Mouse (Mus musculus) G1E (cell line): ENCODE results near the gene Dscam. TPM values are rescaled to one million over a fixed set of nuclear protein-coding genes. Genes with fewer than 3 reads are reported as not detected.

ENCODE experiments used
- ATAC-seq: 2 replicates; pipeline ENCODE4 v1.8.0; 2016; ENCODE audit warnings: mild to moderate bottlenecking; ENCODE audit not compliant: insufficient number of reproducible peaks, poor library complexity, low FRiP score, severe bottlenecking; ENCODE audit errors: extremely low read depth
- DNase-seq: peaks from one replicate; pipeline ENCODE4 v3.0.0; 2012; ENCODE audit warnings: low spot score
- H3K27me3 ChIP-seq: 2 replicates; pipeline ENCODE4 v1.6.1; 2012; ENCODE audit warnings: mild to moderate bottlenecking, low read length, inconsistent platforms; ENCODE audit not compliant: insufficient read depth
- H3K36me3 ChIP-seq: replicated peaks from 2 replicates; pipeline ENCODE3; 2012; ENCODE audit warnings: mild to moderate bottlenecking, inconsistent platforms
- H3K4me1 ChIP-seq: 2 replicates; pipeline ENCODE4 v1.6.1; 2012; ENCODE audit warnings: low read depth, low read length, inconsistent platforms, mixed read lengths; ENCODE audit not compliant: insufficient read depth
- H3K4me3 ChIP-seq: 2 replicates; pipeline ENCODE4 v1.5.1; 2012; ENCODE audit warnings: low read depth, mild to moderate bottlenecking, inconsistent platforms, low read length, moderate library complexity, mixed read lengths
- H3K9me3 ChIP-seq: replicated peaks from 2 replicates; pipeline ENCODE4 v1.6.1; 2012; ENCODE audit warnings: inconsistent platforms
- CTCF ChIP-seq: IDR thresholded peaks from 2 replicates; pipeline ENCODE4 v1.5.1; 2012; ENCODE audit warnings: low read depth, low read length, inconsistent platforms, mixed read lengths
- GATA1 ChIP-seq: IDR thresholded peaks from 2 replicates; pipeline ENCODE4 v1.6.1; 2012; ENCODE audit warnings: borderline replicate concordance, low read length, inconsistent platforms, mixed read lengths
- GATA2 ChIP-seq: IDR thresholded peaks from 2 replicates; pipeline ENCODE4 v1.6.1; 2012; ENCODE audit warnings: low read depth, low read length, inconsistent platforms, borderline replicate concordance
- POLR2AphosphoS5 ChIP-seq: IDR thresholded peaks from 2 replicates; pipeline ENCODE4 v1.6.1; 2012; ENCODE audit warnings: low read depth, low read length, inconsistent platforms; ENCODE audit not compliant: insufficient replicate concordance
- TAL1 ChIP-seq: conservative IDR thresholded peaks from 2 replicates; pipeline ENCODE4 v1.6.1; 2012; ENCODE audit warnings: low read depth, low read length, inconsistent platforms, mixed read lengths
- polyA plus RNA-seq: library from polyadenylated mRNA; stranded (reverse); fragments of >175 nt; gene quantifications from 2 replicates; pipeline ENCODE4 v1.2.3, GENCODE M21; 2012
- total RNA-seq, 2 experiments: library from RNA; stranded (forward) in 1 of 2; stranded (reverse) in 1 of 2; fragments of 200-1000 nt in 1 of 2; fragments of >200 nt in 1 of 2; fragmentation: Nextera tagmentation in 1 of 2; gene quantifications; 2 replicates each; pipeline ENCODE4 v1.2.3; 2014 to 2017

Dscam gene
- total and polyA plus RNA-seq, 3 experiments: under 0.01 TPM; not detected in 2

GRCm38 (mm10) chr16:97035271-97035670 lies 135.3 kb downstream of the Dscam start:
- no peaks in the 10 kb centered on the region for H3K9me3 ChIP-seq
- TF ChIP-seq TAL1: no peak
- no peak for TF ChIP-seq GATA1
- TF ChIP-seq CTCF: no peak
- TF ChIP-seq POLR2AphosphoS5: no peak
- no peak for TF ChIP-seq GATA2
- H3K36me3 ChIP-seq: no peaks in the 10 kb centered on the region
- no peaks in the 10 kb centered on the region for H3K4me1 ChIP-seq
- DNase-seq (no peak), ATAC-seq (no peak)
- no peaks in the 10 kb centered on the region for H3K27me3 ChIP-seq
- no peak overlapping the region for H3K4me3 ChIP-seq

GRCm38 (mm10) chr16:97033540-97034058 lies 137.0 kb downstream of the Dscam start:
- H3K9me3 ChIP-seq: no peaks in the 10 kb centered on the region
- no peaks in the 10 kb centered on the region for H3K4me1 ChIP-seq
- H3K36me3 ChIP-seq: no peaks in the 10 kb centered on the region
- ATAC-seq (no peak), DNase-seq (no peak)
- no peak for TF ChIP-seq GATA1
- TF ChIP-seq POLR2AphosphoS5: no peak
- TF ChIP-seq GATA2: no peak
- no peak for TF ChIP-seq CTCF
- no peak for TF ChIP-seq TAL1
- no peak overlapping the region for H3K4me3 ChIP-seq
- H3K27me3 ChIP-seq: no peaks in the 10 kb centered on the region

DNA sequence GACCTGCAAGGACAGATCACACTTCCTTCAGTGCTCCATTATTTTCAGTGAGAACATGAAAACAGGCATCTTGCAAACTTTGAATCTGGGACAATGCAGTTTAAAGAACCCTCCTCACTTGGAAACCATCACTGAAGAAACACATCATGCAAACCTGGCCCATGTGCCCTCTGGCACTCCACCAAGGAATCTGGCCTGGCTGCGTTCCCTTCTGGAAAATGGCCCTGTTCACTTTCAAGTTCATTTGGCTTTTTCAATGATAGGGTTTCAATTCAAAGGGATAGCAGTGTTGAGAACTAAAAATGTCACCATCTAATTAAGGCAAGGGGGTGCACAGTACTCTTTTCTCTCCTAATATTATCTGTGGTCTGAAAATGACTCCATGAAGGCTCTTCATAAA lies 142.9 kb downstream of the Dscam start:
- Histone ChIP-seq H3K27me3 (no peaks in the 10 kb centered on the region), H3K9me3 (no peaks in the 10 kb centered on the region), H3K4me1 (no peaks in the 10 kb centered on the region), H3K36me3 (no peaks in the 10 kb centered on the region), H3K4me3 (no peak overlapping the region)
- ATAC-seq (no peak), DNase-seq (no peak)
- no peak for TF ChIP-seq TAL1
- no peak for TF ChIP-seq POLR2AphosphoS5
- no peak for TF ChIP-seq CTCF
- TF ChIP-seq GATA1: no peak
- no peak for TF ChIP-seq GATA2

DNA sequence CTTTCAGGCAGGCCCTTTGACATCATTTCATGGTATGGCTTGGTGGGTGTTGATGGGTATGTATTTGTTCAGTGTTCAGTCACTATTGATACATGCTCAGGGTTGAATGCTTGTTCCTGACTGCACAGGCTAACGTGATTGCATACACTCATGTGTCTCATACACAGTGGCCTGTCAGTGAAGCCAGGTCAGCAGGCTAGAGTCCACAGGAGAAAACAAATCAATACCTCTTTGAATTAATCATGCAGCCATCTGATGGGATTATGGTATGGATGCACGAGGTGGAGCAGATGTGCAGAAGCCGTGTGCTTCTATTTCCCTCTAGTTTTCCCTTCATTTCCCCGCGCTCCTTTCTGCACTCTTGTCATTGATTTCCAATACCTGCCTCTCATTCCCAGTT lies 143.7 kb downstream of the Dscam start:
- Histone ChIP-seq H3K27me3 (no peaks in the 10 kb centered on the region), H3K4me1 (no peaks in the 10 kb centered on the region), H3K4me3 (no peak overlapping the region), H3K36me3 (no peaks in the 10 kb centered on the region), H3K9me3 (no peaks in the 10 kb centered on the region)
- ATAC-seq (no peak), DNase-seq (no peak)
- TF ChIP-seq TAL1 (no peak), POLR2AphosphoS5 (no peak), GATA2 (no peak)

DNA sequence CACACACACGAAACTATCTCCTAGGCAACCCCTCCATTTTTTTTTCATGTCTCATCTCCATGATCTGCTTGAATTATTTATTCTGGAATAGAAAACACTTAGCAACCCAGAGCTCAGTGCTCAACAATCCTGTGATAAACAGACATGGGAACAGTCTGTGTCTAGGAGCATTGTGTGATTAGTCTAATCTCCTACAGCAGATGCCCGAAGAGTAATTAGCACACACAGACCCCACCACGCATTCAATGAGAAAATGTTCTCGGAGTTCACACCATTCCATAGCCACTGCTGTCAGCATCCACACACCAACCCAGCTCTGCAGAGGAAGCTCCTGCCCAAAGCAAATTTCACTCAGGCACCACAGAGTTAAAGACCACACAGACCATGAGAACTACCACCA lies 146.1 kb downstream of the Dscam start:
- no peaks in the 10 kb centered on the region for H3K36me3 ChIP-seq
- no peak for ATAC-seq
- H3K4me3 ChIP-seq: no peak overlapping the region

DNA sequence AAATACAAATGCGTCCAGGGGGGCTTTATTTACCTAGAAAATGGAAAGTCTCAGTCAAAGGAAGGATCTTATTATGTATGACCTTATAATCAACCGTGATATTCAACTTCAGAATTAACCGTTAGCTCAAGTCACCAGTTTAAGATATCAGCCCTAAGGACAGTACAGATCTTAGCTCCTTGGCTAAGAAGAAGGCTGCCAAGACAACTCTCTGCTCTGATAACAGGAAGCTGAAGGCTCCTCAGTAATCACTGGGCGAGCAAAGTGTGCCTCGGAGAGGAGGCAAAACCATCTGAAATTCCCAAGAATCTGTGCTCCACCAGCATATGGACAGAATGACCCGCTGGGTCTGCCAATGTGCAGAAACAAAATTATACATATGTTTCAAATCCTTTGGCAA lies 149.1 kb downstream of the Dscam start:
- no peak for ATAC-seq
- Histone ChIP-seq H3K4me3 (no peak overlapping the region), H3K36me3 (no peaks in the 10 kb centered on the region), H3K27me3 (no peaks in the 10 kb centered on the region), H3K9me3 (no peaks in the 10 kb centered on the region), H3K4me1 (no peaks in the 10 kb centered on the region)
- no peak for DNase-seq
- TF ChIP-seq TAL1: no peak
- no peak for TF ChIP-seq POLR2AphosphoS5
- no peak for TF ChIP-seq GATA2
- TF ChIP-seq GATA1: no peak
- TF ChIP-seq CTCF: no peak

More for the DNA sequence above, 146.1 kb downstream of the Dscam start:
- no peaks in the 10 kb centered on the region for H3K27me3 ChIP-seq
- H3K4me1 ChIP-seq: no peaks in the 10 kb centered on the region
- DNase-seq: no peak
- no peaks in the 10 kb centered on the region for H3K9me3 ChIP-seq
- no peak for TF ChIP-seq CTCF
- no peak for TF ChIP-seq TAL1
- TF ChIP-seq GATA2: no peak
- TF ChIP-seq POLR2AphosphoS5: no peak
- TF ChIP-seq GATA1: no peak

DNA sequence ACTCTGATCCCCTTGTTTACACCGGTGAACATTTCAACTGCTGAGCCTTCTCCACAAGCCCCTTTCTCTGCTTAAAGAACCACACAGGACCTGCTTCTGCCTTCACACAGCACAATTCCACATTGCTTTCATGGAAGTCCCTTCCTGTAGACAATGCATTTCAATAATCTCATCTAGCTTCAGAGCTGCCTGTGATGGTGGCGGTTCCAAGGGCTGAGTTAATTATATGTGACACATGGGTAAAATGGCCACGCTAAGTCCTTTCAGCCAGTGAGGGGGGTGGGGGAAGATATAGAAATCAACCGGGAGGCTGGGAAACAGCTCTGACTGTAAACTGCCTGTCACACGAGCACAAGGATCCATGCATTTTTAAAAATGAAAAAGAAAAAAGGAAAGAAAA lies 152.2 kb downstream of the Dscam start:
- Histone ChIP-seq H3K36me3 (no peaks in the 10 kb centered on the region), H3K4me1 (no peaks in the 10 kb centered on the region), H3K9me3 (no peaks in the 10 kb centered on the region), H3K27me3 (no peaks in the 10 kb centered on the region), H3K4me3 (no peak overlapping the region)
- no peak for ATAC-seq
- TF ChIP-seq POLR2AphosphoS5: no peak
- no peak for TF ChIP-seq TAL1
- TF ChIP-seq CTCF: no peak
- TF ChIP-seq GATA2: no peak
- no peak for TF ChIP-seq GATA1
- no peak for DNase-seq
